Mouse (Mus musculus): ENCODE measurements at regions not wholly inside any gene's neighbourhood (a gene's known extent, or its start where the extent isn't known, plus 50 kb on each side); places are given as distances from the start of the nearest gene placed in this dataset.

DNA sequence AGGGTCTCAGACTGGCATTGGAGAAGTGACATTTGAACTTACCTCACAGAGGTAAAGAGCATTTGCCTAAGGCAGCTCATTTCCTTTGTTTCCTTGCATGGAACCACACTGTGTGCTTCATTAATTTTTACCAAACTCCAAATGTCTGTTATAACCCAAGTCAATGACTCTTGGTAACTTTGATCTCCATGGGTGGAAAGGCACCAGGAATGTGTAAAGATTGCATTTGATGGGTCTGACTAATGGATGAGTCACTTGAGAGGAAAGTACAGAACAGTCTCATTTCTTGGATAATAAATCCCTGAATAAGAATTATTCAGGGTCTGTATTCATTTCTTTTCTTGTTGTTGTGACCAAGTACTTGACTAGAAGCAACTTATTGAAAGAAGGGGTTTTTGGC is 97.3 kb upstream of the Rab11fip2 start:
- no peak for DNase-seq (ENCODE audit: low read depth, low spot score)

DNA sequence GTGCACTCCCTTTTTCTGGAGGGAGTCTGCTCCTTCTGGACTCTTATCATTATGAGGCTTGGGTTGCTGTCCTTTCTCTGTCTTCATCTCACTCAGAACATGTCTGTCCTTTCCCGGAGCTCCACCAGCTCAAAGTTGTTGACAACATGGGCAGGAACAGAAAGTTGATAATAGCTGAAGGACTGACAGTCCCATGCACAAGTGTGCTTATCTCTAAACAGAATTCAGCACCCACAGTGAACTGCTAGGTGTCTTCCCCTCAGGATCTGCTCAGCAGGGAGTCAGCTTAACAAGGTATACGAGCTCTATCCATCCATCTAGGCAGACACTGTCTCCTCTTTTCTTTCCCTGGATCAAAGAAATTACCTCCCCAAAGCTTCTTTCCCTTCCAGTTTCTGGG is 89.2 kb upstream of the Rab11fip2 start:
- no peak for DNase-seq (ENCODE audit: low read depth, low spot score)

DNA sequence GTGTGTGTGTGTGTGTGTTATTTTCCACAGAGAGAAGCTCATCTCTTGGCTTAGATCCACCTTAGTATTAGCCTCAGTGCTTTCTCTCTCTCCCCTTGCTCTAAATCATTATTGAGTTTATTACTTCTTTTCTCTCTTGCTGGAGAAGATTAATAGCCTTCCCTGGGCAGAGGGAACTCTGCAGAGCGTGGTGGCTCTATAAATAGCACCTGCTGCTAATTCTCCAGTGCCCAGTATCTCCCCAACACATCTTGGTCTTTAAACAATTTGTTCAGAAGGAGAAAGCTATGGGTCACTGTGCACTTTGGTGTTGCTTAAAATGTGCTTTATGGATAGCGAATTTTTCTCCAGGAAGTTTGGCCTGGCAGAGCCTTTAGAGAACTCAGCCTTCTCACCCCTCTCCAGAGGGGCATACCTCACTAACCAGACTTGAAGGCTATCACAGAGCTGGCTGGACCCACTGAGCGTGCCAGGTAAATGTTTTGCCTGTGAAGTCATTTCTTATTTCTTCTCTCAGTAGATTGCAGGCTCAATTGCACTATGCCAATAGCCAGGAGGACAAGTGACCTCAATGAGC is 86.8 kb upstream of the Rab11fip2 start:
- DNase-seq (ENCODE audit: low read depth, low spot score) = no peak

DNA sequence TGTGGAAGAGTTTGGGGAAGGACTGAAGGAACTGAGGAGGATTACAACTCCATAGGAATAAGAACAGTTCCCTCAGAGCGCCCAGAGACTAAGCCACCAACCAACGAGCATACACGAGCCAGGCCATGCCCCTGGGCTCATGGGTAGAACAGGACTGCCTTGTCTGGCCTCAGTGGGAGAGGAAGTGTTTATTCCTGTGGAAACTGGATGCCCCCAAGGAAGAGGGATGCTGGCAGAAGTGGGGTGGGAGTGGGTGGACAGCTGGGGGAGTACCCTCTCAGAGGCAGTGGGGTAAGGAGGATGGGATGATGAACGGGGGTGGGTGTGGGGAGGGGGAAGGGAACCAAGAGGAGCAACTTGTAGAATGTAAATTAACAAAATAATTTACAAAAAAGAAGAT is 86.3 kb upstream of the Rab11fip2 start:
- no peak for DNase-seq (ENCODE audit: low read depth, low spot score)

DNA sequence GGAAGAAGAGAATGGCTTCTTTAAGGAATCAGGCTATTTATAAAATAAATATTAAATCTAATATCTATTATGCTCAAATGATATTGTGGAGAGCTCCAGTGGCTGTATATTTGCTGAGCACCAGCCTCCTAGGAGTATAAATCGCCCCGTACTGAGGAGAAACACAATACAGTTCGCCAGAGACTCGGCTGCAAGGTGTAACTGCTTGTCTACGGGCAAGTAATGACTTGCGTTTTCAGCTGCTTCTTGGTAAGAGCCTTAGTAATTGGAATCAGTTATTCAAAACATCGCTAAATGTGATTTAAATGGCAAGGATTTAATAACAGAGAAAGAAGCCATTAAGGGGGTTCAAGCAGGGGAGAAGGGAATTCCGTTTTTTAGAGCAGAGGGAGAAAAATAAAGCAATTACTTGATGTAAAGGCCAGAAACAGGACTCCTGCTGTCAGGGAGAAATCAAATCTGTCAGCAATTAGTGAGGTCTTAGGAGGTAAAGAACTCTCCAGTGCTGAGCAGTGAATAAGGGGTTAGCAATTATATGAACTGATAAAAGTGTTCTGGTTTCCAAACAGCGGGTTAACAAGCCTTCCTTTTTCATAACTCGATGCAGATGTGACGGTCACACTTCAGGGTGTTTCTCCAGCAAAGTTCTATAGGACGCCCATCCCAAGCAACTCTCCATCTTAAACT is 72.3 kb upstream of the Rab11fip2 start:
- no peak for DNase-seq (ENCODE audit: low read depth, low spot score)

DNA sequence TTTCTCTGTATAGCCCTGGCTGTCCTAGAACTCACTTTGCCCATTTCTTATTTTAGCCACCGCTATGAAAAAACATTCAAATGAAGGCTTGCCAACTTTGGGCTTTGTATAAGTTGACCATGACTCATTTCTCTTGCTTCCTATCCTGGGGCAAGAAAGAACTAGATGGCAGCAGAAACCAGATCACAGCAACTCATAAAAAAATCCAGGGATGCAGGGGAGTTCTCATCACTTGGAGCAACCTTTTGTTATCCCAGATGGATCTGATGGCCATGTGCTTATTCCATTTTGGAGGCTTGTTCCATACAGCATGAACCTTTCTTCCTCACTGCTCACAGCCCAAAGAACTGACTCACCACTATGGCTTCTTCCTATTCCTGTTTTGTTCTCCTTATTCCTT is 52.1 kb upstream of the Rab11fip2 start:
- no peak for DNase-seq (ENCODE audit: low read depth, low spot score)
